Mouse (Mus musculus) G1E (cell line): Measurements from ENCODE around the gene Kctd20.

Experiments
- CTCF ChIP-seq: IDR thresholded peaks from 2 replicates; pipeline ENCODE4 v1.5.1; 2012; ENCODE audit warnings: low read depth, low read length, inconsistent platforms, mixed read lengths
- GATA1 ChIP-seq: IDR thresholded peaks from 2 replicates; pipeline ENCODE4 v1.6.1; 2012; ENCODE audit warnings: borderline replicate concordance, low read length, inconsistent platforms, mixed read lengths
- GATA2 ChIP-seq: IDR thresholded peaks from 2 replicates; pipeline ENCODE4 v1.6.1; 2012; ENCODE audit warnings: low read depth, low read length, inconsistent platforms, borderline replicate concordance
- POLR2AphosphoS5 ChIP-seq: IDR thresholded peaks from 2 replicates; pipeline ENCODE4 v1.6.1; 2012; ENCODE audit warnings: low read depth, low read length, inconsistent platforms; ENCODE audit not compliant: insufficient replicate concordance
- TAL1 ChIP-seq: conservative IDR thresholded peaks from 2 replicates; pipeline ENCODE4 v1.6.1; 2012; ENCODE audit warnings: low read depth, low read length, inconsistent platforms, mixed read lengths

GRCm38 (mm10) chr17:28905377-28905916 lies 46.3 kb upstream of the Kctd20 start:
- TF ChIP-seq CTCF (no peak), GATA1 (no peak), GATA2 (no peak), POLR2AphosphoS5 (no peak), TAL1 (no peak)
